Mouse (Mus musculus) forebrain, embryonic 10.5 days (tissue): ENCODE measurements at regions not wholly inside any gene's neighbourhood (a gene's known extent, or its start where the extent isn't known, plus 50 kb on each side); places are given as distances from the start of the nearest gene placed in this dataset.

Source experiments
- DNase-seq: peaks from one replicate; pipeline ENCODE4 v3.0.0-alpha.2; 2017; ENCODE audit warnings: low spot score; ENCODE audit errors: extremely low spot score
- H3K27ac ChIP-seq: fragments of 300-500 bp; sonication (generic); 2 replicates; pipeline ENCODE4 v1.5.1; 2016; ENCODE audit warnings: mild to moderate bottlenecking
- H3K27me3 ChIP-seq: fragments of 300-500 bp; sonication (generic); 2 replicates; pipeline ENCODE4 v1.6.1; 2016; ENCODE audit warnings: mild to moderate bottlenecking; ENCODE audit not compliant: poor library complexity, severe bottlenecking
- H3K36me3 ChIP-seq: fragments of 300-500 bp; sonication (generic); replicated peaks from 2 replicates; pipeline ENCODE4 v1.6.1; 2016; ENCODE audit warnings: mild to moderate bottlenecking, moderate library complexity
- H3K4me1 ChIP-seq: fragments of 300-500 bp; sonication (generic); 2 replicates; pipeline ENCODE4 v1.6.1; 2016
- H3K4me3 ChIP-seq: fragments of 300-500 bp; sonication (generic); 2 replicates; pipeline ENCODE4 v1.5.1; 2016; ENCODE audit warnings: mild to moderate bottlenecking, moderate library complexity
- H3K9me3 ChIP-seq: fragments of 300-500 bp; sonication (generic); 2 replicates; pipeline ENCODE4 v1.6.1; 2016; ENCODE audit warnings: mild to moderate bottlenecking, moderate library complexity
- WGBS: fragments of 180-500 bp; shearing (Covaris S2); methylation state at CpG from one replicate; pipeline ENCODE4 v1.1.7; 2016; 5-methylcytosine and 5-hydroxymethylcytosine counted together

DNA sequence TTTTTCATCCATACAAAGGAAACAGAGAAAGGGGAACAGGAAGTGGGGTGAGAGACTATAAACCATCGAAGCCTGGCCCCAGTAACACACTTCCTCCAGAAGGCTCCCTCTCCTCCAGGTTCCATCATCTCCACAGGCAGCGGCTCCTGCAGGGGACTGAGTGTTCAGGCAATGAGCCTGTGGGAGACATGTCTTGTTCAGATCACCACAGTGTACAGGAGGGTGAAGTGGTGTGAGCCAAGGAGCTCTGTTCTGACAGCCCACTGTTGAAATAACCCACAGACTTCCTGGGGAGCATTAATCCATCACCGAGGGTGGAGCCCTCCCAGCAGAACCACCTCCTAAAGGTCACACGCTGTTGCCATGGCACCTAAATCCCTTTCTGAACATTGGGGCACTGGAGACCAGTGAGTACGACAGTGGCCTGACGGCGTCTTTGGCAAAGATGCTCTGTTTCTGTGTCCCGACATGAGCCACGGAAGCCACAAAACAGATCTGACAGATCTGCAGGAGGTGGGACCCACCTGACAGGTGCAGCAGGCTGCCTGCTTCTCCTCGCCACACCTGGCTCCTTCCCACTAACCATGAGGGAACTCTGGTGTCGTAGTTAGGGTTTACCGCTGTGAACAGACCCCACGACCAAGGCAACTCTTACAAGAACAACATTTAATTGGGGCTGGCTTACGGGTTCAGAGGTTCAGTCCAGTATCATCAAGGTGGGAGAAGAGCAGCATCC, 60.9 kb downstream of the Psmg1 start:
- peaks cover 16% of the 10 kb centered on the region for H3K4me1 ChIP-seq
- 73% methylated on average over 14 of the region's 14 CpGs for WGBS
- no peaks in the 10 kb centered on the region for H3K9me3 ChIP-seq
- no peaks in the 10 kb centered on the region for H3K36me3 ChIP-seq
- H3K27me3 ChIP-seq: no peaks in the 10 kb centered on the region
- no peak overlapping the region for H3K4me3 ChIP-seq
- no peak for DNase-seq
- H3K27ac ChIP-seq: no peak overlapping the region

DNA sequence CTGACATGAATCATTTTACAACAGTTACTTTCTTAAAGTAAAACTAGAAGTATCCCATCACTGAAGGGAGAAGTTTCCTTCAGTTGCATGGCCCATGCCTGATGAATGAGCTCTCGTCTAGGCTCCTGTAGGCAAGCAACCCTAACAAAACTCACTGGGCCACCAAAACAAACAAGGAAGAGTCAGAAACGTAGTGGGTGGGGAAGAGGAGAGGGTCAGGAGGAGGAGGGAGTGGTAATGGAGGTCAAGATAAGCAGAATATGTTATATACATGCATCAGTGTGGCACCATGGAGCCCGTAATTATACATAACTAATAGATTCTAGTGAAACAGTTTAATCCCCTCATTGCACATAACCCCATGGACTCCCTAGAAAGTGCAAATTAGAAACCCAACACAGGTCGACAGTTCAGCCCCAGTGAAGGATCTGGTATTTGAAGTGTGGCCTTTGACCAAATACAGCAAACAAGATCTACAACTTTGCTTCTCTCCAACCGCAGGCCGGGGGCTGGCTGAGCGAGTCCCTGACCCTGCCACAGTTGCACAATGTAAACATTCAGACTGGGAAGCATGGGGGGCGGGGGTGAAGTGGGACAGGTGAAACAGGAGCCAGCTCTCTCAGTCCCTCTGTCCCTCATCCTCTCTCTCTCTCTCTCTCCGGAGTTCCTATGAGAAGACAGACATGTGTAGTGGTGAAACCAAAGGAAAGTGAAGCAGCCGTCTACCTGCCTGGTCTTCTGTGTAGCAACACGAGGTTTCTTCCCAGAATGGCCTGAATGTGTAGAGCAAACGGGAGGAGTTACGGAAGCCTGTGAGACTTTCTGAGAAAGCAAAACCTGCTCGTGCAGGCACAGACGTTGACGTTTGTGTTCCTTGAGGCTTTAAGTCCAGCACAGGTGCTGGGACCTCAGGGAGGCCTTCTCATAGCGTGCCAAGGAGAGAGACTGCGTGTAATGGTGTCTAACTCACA, 62.2 kb downstream of the Psmg1 start:
- Histone ChIP-seq H3K4me3 (no peak overlapping the region), H3K27me3 (no peaks in the 10 kb centered on the region), H3K27ac (no peak overlapping the region; the same call in 1 of the 2 replicates), H3K4me1 (peaks cover 16% of the 10 kb centered on the region), H3K9me3 (no peaks in the 10 kb centered on the region), H3K36me3 (no peaks in the 10 kb centered on the region)
- no peak for DNase-seq
- 78% methylated on average over 18 of the region's 18 CpGs for WGBS

DNA sequence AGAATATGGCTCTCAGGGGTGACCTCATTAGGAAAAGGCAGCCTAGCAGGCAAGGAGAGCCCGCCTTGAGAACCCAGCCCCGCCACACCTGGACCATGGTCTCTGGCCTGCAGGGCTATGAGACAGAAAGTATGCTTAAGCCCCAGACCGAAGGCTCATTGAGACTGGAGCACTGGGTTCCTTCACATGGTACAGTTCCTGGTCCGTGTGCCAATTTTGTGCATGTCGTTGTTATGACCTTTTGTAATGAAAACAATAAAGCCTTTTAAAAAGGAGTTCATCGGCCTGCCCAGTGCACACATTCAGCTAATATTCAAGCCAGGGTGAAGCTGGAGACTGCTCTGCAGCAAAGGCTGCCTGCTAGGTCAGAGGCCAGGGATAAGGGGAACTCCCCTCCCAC, 64.2 kb downstream of the Psmg1 start:
- H3K27ac ChIP-seq: no peak overlapping the region
- peaks cover 26% of the 10 kb centered on the region for H3K4me1 ChIP-seq
- H3K4me3 ChIP-seq: no peak overlapping the region
- no peak for DNase-seq
- H3K9me3 ChIP-seq: no peaks in the 10 kb centered on the region
- WGBS: 79% methylated on average over 6 of the region's 6 CpGs
- no peaks in the 10 kb centered on the region for H3K36me3 ChIP-seq
- no peaks in the 10 kb centered on the region for H3K27me3 ChIP-seq

- no peaks in the 10 kb centered on the region for H3K9me3 ChIP-seq
- no peak overlapping the region for H3K4me3 ChIP-seq
- DNase-seq: no peak
- 82% methylated on average over 8 of the region's 8 CpGs for WGBS
- no peaks in the 10 kb centered on the region for H3K36me3 ChIP-seq
- H3K27me3 ChIP-seq: no peaks in the 10 kb centered on the region
- no peak overlapping the region for H3K27ac ChIP-seq
- peaks cover 22% of the 10 kb centered on the region for H3K4me1 ChIP-seq
Measured at GRCm38 (mm10) chr16:95924716-95925115, 66.0 kb downstream of the Psmg1 start.

GRCm38 (mm10) chr16:95923991-95924390, 66.8 kb downstream of the Psmg1 start:
- Histone ChIP-seq H3K27me3 (no peaks in the 10 kb centered on the region), H3K9me3 (no peaks in the 10 kb centered on the region), H3K4me1 (peaks cover 15% of the 10 kb centered on the region), H3K36me3 (no peaks in the 10 kb centered on the region), H3K4me3 (no peak overlapping the region), H3K27ac (no peak overlapping the region)
- WGBS: 87% methylated on average over 7 of the region's 7 CpGs
- no peak for DNase-seq

DNA sequence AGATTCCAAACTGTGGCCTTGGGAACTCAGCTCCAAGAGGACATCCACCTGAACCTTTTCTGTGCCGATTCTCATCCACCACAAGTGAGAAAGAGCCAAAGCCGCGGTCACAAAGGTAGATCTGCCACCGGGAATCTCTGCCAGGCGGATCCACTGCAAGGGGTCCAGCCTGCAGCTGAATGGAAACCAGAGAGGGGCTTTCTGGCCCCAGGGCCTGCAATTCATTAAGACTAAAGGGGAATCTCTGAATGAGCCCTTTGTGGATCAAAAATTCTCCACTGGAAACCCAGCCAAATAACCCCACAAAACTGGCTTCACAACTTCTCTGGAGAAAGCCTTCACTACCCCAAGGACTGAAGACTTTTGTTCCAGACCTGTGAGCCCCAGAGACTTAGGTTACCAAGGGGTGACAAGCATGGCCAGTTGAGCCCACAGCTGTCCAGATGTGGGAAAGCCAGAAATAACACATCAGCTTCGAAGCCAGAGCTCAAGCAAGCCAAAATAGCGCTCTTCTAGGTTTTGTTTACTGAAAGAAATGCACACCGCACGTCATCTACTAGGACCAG, 68.3 kb downstream of the Psmg1 start:
- H3K4me3 ChIP-seq: no peak overlapping the region
- H3K9me3 ChIP-seq: no peaks in the 10 kb centered on the region
- no peaks in the 10 kb centered on the region for H3K36me3 ChIP-seq
- H3K27me3 ChIP-seq: no peaks in the 10 kb centered on the region
- WGBS: 75% methylated on average over 9 of the region's 9 CpGs
- H3K27ac ChIP-seq: no peak overlapping the region
- no peak for DNase-seq
- peaks cover 16% of the 10 kb centered on the region for H3K4me1 ChIP-seq

DNA sequence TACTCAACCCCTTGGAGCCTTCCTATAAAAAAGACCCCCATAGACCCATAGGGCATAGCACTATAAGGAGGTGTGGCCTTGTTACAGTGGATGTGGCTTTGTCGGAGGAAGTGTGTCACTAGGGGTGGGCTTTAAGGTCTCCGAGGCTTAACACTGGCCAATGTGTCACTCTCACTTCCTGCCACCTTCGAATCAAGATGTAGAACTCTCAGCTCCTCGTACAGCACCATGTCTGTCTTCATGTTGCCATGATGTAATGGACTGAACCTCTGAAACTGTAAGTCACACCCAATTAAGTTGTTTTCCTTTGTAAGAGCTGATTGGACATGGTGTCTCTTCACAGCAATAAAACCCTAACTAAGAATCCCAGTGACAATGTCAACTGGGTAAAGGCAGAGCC, 69.6 kb downstream of the Psmg1 start:
- Histone ChIP-seq H3K4me3 (no peak overlapping the region), H3K27me3 (no peaks in the 10 kb centered on the region), H3K4me1 (peaks cover 16% of the 10 kb centered on the region), H3K9me3 (no peaks in the 10 kb centered on the region), H3K27ac (no peak overlapping the region), H3K36me3 (no peaks in the 10 kb centered on the region)
- WGBS: 84% methylated on average over 4 of the region's 4 CpGs
- DNase-seq: no peak

- 95% methylated on average over 16 of the region's 16 CpGs for WGBS
- DNase-seq: no peak
- Histone ChIP-seq H3K4me1 (peaks cover 16% of the 10 kb centered on the region), H3K27ac (no peak overlapping the region), H3K9me3 (no peaks in the 10 kb centered on the region), H3K36me3 (no peaks in the 10 kb centered on the region), H3K4me3 (no peak overlapping the region), H3K27me3 (no peaks in the 10 kb centered on the region)
Measured at GRCm38 (mm10) chr16:95918651-95919425, 71.9 kb downstream of the Psmg1 start.

- H3K27me3 ChIP-seq: no peaks in the 10 kb centered on the region
- H3K36me3 ChIP-seq: no peaks in the 10 kb centered on the region
- no peak overlapping the region for H3K4me3 ChIP-seq
- H3K9me3 ChIP-seq: no peaks in the 10 kb centered on the region
- H3K27ac ChIP-seq: no peak overlapping the region
- H3K4me1 ChIP-seq: peaks cover 13% of the 10 kb centered on the region
- no peak for DNase-seq
- WGBS: 74% methylated on average over 14 of the region's 14 CpGs
Measured at GRCm38 (mm10) chr16:95917635-95918407, 72.9 kb downstream of the Psmg1 start.

- Histone ChIP-seq H3K36me3 (no peaks in the 10 kb centered on the region), H3K4me1 (peaks cover 6% of the 10 kb centered on the region; the same call in 1 of the 2 replicates), H3K9me3 (no peaks in the 10 kb centered on the region), H3K27ac (no peak overlapping the region), H3K27me3 (no peaks in the 10 kb centered on the region), H3K4me3 (no peak overlapping the region)
- DNase-seq: no peak
- 81% methylated on average over 5 of the region's 5 CpGs for WGBS
Measured at GRCm38 (mm10) chr16:95913879-95914278, 76.9 kb downstream of the Psmg1 start.

DNA sequence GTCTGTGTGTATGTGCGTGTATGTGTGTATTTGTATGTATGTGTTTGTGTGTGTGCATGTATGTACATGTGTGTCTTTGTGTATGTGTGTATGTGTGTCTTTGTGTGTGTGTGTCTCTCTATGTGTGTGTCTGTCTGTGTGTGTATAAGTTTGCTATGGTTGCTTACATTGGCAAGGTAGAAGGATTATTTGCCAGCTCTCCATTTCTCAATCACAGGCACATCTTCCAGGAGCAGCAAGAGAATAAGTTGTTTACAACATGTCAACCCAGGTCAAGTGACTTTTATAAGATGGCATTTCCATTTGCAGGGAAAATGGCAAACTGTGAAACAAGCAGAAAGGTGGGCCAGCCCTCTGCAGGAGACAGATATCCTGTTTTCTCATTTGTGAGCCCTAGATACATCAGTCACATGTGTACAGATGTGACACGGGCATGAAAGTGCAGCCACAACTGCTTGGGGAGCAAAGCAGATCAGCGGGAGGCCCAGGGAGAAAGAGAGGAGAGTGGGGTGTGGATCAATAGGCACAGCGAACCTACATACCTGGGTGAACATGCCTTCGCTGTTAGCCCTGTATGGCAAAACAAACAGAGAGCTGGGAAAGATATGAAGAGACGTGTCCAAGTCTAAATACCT, 86.1 kb downstream of the Psmg1 start:
- 88% methylated on average over 6 of the region's 6 CpGs for WGBS
- no peaks in the 10 kb centered on the region for H3K4me1 ChIP-seq
- H3K27me3 ChIP-seq: no peaks in the 10 kb centered on the region
- no peaks in the 10 kb centered on the region for H3K36me3 ChIP-seq
- H3K9me3 ChIP-seq: no peaks in the 10 kb centered on the region
- no peak overlapping the region for H3K4me3 ChIP-seq
- H3K27ac ChIP-seq: no peak overlapping the region
- no peak for DNase-seq
